Mouse (Mus musculus) heart, postnatal 0 days (tissue): ENCODE measurements around the gene Borcs6. TPM values are rescaled to one million over a fixed set of nuclear protein-coding genes. Genes with fewer than 3 reads are reported as not detected.
A peak's percentile ranks its signal among the peaks of the same experiment; 100 is the strongest.

ENCODE experiments used
- ATAC-seq: fragments of 200-750 bp; cut with Nextera tagmentation; 2 replicates; pipeline ENCODE4 v1.8.0; 2017; ENCODE audit warnings: low read depth, moderate number of reproducible peaks, moderate library complexity; ENCODE audit not compliant: insufficient read depth
- DNase-seq: peaks from one replicate; pipeline ENCODE4 v3.0.0-alpha.2; 2016; ENCODE audit warnings: low spot score
- H3K27ac ChIP-seq: fragments of 300-500 bp; sonication (generic); 2 replicates; pipeline ENCODE4 v1.5.1; 2014; ENCODE audit warnings: low read depth, mild to moderate bottlenecking
- H3K27me3 ChIP-seq: fragments of 300-500 bp; sonication (generic); 2 replicates; pipeline ENCODE4 v1.6.1; 2014; ENCODE audit warnings: low read length, mixed read lengths; ENCODE audit not compliant: control insufficient read depth, insufficient read depth
- H3K36me3 ChIP-seq: fragments of 300-500 bp; sonication (generic); replicated peaks from 2 replicates; pipeline ENCODE4 v1.6.1; 2014; ENCODE audit warnings: low read length, mixed read lengths; ENCODE audit not compliant: control insufficient read depth, insufficient read depth
- H3K4me1 ChIP-seq: fragments of 300-500 bp; sonication (generic); 2 replicates; pipeline ENCODE4 v1.6.1; 2014; ENCODE audit warnings: antibody characterized with exemption; ENCODE audit not compliant: control insufficient read depth, insufficient read depth
- H3K4me2 ChIP-seq: fragments of 300-500 bp; sonication (generic); 2 replicates; pipeline ENCODE4 v1.6.1; 2014; ENCODE audit warnings: low read depth, mild to moderate bottlenecking, low read length, moderate library complexity
- H3K4me3 ChIP-seq: fragments of 300-500 bp; sonication (generic); 2 replicates; pipeline ENCODE4 v1.5.1; 2014; ENCODE audit warnings: low read depth, low read length
- H3K9ac ChIP-seq: fragments of 300-500 bp; sonication (generic); replicated peaks from 2 replicates; pipeline ENCODE4 v1.6.1; 2014; ENCODE audit warnings: low read depth, low read length, mixed read lengths
- H3K9me3 ChIP-seq: fragments of 300-500 bp; sonication (generic); replicated peaks from 2 replicates; pipeline ENCODE4 v1.6.1; 2016; ENCODE audit warnings: low read length; ENCODE audit not compliant: control insufficient read depth
- CTCF ChIP-seq: IDR thresholded peaks from 2 replicates; pipeline ENCODE4 v1.5.1; 2016; ENCODE audit warnings: antibody characterized with exemption, control low read depth, low read depth
- EP300 ChIP-seq: IDR thresholded peaks from 2 replicates; pipeline ENCODE4 v1.6.1; 2016; ENCODE audit warnings: antibody characterized with exemption, low read depth
- WGBS: fragments of 180-500 bp; shearing (Covaris S2); extraction: QIAGEN DNeasy Blood & Tissue Kit; methylation state at CpG from one replicate; pipeline ENCODE4 v1.1.7; 2014; 5-methylcytosine and 5-hydroxymethylcytosine counted together
- polyA plus RNA-seq: library from polyadenylated mRNA; unstranded; fragments of >200 nt; fragmentation: Nextera tagmentation; extraction: Ambion mirVana; gene quantifications from 2 replicates; pipeline ENCODE4 v1.2.1, GENCODE M21; 2015
- total RNA-seq: library from RNA; depleted of rRNA; stranded (reverse); fragments of >200 nt; gene quantifications from 2 replicates; pipeline ENCODE4 v1.2.3, GENCODE M21; 2014; ENCODE audit warnings: low replicate concordance

The Borcs6 gene
- total and polyA plus RNA-seq, 2 experiments from 2014 or later: 12.1 to 24.1 TPM

DNA sequence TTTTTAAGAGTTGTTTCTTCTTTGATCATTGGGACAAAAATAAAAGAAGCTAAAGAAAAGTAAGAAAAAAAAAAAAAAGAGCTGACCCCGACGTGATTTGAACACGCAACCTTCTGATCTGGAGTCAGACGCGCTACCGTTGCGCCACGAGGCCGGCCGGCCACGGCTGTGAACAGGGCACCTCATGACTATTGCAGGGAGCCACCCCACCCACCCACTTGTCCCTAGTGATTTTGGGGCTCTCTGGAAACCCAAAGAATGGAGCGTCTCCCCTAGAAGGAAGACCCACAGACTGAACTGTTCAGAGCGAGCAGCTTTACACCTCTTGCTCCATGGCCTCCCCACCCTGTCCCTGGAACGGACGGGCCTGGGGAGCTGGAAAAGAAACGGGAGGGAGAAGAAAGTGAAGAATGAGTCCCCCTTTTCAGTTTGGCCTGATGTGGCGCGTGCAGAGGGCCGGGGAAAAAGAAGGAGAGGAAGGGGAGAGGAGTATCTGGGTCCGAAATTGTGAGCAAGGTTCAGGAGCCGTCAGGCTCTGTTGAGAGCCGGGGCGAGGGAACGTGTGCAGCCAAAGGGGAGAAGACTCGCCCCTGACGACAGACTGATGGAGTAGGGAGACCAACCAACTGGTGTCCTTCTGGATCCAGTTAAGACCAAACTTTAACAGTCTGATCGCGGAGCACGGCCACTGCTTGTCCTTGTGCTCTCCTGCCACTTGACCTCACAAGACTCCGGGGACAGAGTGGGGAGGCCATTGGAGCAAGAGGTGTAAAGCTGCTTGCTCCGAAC lies 4.1 kb downstream of the Borcs6 start:
- Histone ChIP-seq H3K4me1 (peaks cover 42% of the 10 kb centered on the region), H3K27ac (peak overlapping the region; percentile 93), H3K4me2 (peak overlapping the region; percentile 87), H3K36me3 (no peaks in the 10 kb centered on the region), H3K27me3 (no peaks in the 10 kb centered on the region), H3K9ac (peak overlapping the region; percentile 83), H3K9me3 (no peaks in the 10 kb centered on the region), H3K4me3 (peak overlapping the region; percentile 89)
- TF ChIP-seq EP300: peak; percentile 42; the same call in 1 of the 2 replicates
- TF ChIP-seq CTCF: no peak
- DNase-seq (peak; percentile 62), ATAC-seq (peak; percentile 29)
- under 1% methylated on average over 31 of the region's 31 CpGs for WGBS

DNA sequence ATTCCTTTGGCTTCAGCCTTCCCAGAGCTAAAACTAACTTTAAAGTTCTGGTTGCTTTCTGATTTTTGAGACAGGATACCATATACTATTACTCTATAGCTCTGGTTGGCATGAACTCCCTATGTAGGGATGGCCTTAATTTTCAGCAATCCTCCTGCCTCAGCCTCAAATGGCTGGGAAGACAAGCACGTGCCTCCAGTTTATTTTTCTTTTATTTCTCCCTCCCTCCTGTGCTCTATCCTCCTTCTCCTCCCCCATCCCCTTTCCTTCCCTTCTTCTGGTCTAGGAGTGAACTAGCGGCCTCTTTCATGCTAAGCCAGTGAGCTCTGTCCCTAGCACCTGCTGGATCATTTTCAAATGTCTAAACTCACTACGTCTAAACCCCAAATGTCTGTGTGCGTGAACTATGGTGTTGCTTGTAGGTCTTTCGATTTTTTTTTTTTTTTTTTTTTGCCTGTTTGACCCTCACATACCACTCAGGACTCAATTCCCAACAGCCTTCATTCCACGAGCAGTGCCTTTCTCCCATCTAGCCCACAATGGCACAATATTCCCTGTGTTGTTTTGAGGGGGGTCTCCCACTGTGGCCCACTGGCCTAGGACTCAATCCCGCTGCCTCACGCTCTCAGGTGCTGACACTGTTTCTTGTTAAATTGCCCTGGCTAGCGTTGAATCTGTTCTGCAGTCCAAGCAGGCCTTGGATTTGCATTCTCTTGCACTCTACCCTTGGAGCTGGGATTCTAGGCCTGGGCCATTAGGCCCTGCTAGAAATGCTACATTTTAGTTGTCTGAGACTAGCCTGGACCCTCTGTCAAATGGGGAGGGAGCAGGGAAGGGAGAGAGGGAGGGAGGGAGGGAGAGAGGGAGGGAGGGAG lies 5.0 kb downstream of the Borcs6 start:
- TF ChIP-seq EP300: no peak
- no peak for TF ChIP-seq CTCF
- Histone ChIP-seq H3K9ac (peak overlapping the region; percentile 83; the same call in 1 of the 2 replicates), H3K4me3 (peak overlapping the region; percentile 89), H3K9me3 (no peaks in the 10 kb centered on the region), H3K27ac (peak overlapping the region; percentile 93), H3K36me3 (no peaks in the 10 kb centered on the region), H3K27me3 (no peaks in the 10 kb centered on the region), H3K4me1 (peaks cover 41% of the 10 kb centered on the region), H3K4me2 (peak overlapping the region; percentile 87)
- WGBS: 69% methylated on average over 9 of the region's 9 CpGs
- DNase-seq (no peak), ATAC-seq (no peak)

DNA sequence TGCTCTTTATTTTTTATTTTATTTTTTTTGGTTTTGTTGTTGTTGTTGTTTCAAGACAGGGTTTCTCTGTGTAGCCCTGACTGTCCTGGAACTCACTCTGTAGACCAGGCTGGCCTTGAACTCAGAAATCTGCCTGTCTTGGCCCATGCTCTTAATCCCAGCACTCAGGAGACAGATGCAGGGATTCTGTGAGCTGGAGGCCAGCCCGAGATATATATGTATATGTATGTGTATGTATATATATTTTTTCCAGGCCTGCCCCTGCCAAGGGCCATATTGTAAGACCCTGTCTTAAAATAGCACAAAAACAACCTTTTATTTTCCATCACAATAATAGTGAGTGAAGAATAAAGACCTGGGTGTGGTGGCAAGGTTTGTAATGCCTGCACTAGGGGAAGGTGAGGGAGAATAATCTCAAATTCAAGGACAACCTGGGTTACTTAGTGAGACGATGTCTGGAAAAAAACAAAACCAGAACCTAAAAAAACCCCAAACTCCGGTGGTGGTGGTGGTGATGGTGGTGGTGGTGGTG lies 5.9 kb downstream of the Borcs6 start:
- H3K9me3 ChIP-seq: no peaks in the 10 kb centered on the region
- no peak overlapping the region for H3K4me3 ChIP-seq
- no peak overlapping the region for H3K27ac ChIP-seq
- H3K36me3 ChIP-seq: no peaks in the 10 kb centered on the region
- peaks cover 41% of the 10 kb centered on the region for H3K4me1 ChIP-seq
- ATAC-seq: no peak
- DNase-seq: no peak
- no peaks in the 10 kb centered on the region for H3K27me3 ChIP-seq
- 74% methylated on average over 3 of the region's 3 CpGs for WGBS
- H3K9ac ChIP-seq: no peak overlapping the region
- TF ChIP-seq CTCF (no peak), EP300 (no peak)
- H3K4me2 ChIP-seq: no peak overlapping the region; the same call in 1 of the 2 replicates

DNA sequence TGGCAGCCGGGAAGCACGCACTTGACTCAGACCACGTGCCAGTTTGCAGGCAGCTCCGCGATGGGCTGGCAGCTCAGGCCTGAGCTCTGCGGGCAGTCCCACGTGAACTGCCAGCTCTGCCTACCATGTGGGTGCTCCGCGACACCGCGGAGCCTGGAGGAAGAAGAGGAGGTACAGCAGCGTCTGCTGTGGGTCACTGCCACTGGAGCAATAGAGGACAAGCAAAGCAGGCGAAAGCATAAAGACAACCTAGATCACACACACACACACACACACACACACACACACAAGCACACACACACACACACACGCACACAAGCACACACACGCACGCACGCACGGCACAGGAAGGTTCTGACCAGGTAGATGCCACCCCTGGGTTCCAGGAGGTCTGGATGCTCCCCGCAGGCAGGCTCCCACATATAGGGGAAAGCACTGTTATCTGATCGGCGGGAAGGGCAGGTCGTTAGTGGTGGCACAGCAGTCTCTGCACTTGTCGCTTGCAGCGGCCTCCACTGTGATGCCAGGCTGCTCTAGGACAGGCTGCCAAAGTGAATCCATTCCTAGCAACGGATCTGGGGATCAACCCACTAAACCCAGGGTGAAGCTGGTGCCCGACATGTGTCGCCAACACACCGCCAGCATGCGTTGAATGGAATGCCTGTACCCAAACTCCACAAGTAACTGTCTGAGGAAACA lies 6.8 kb downstream of the Borcs6 start:
- 3% methylated on average over 29 of the region's 29 CpGs for WGBS
- H3K27ac ChIP-seq: peak overlapping the region; percentile 58
- DNase-seq (peak; percentile 32), ATAC-seq (no peak)
- no peaks in the 10 kb centered on the region for H3K9me3 ChIP-seq
- peak overlapping the region; percentile 27 for H3K4me3 ChIP-seq
- no peaks in the 10 kb centered on the region for H3K36me3 ChIP-seq
- TF ChIP-seq CTCF (no peak), EP300 (no peak)
- H3K4me2 ChIP-seq: peak overlapping the region; percentile 59
- no peaks in the 10 kb centered on the region for H3K27me3 ChIP-seq
- H3K4me1 ChIP-seq: peaks cover 36% of the 10 kb centered on the region
- H3K9ac ChIP-seq: peak overlapping the region; percentile 41; the same call in 1 of the 2 replicates

DNA sequence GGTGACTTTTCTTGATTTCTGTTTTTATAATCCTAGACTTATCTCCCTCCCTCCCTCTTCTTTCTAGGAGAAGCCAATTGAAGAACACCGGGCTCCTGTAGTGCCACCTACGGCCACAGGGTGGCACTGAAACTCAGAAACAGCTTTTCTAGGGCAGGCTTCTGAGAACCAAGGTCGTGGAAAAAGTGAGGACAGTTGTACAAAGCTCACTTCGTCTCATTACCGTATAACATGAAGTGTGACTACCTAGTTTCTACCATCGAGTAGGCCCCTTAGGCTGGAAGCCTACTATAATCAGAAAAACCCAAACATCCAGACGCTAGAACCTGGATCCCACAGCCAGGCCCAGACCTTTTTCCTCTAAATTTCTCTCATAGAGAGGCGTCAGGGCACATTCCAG lies 7.4 kb downstream of the Borcs6 start:
- no peaks in the 10 kb centered on the region for H3K27me3 ChIP-seq
- H3K4me1 ChIP-seq: peaks cover 31% of the 10 kb centered on the region
- peak overlapping the region; percentile 75 for H3K27ac ChIP-seq
- no peaks in the 10 kb centered on the region for H3K36me3 ChIP-seq
- ATAC-seq: peak; percentile 22; the same call in 1 of the 2 replicates
- H3K9ac ChIP-seq: peak overlapping the region; percentile 41; the same call in 1 of the 2 replicates
- TF ChIP-seq EP300: no peak
- peak; percentile 87 for TF ChIP-seq CTCF
- H3K9me3 ChIP-seq: no peaks in the 10 kb centered on the region
- peak overlapping the region; percentile 59; the same call in 1 of the 2 replicates for H3K4me2 ChIP-seq
- WGBS: 5% methylated on average over 8 of the region's 8 CpGs
- no peak overlapping the region for H3K4me3 ChIP-seq
- DNase-seq: peak; percentile 94
